Mouse (Mus musculus) spleen, postnatal 0 days (tissue): ENCODE results near the gene Vwa2. TPM values are rescaled to one million over a fixed set of nuclear protein-coding genes. Genes with fewer than 3 reads are reported as not detected.

ENCODE experiments used
- polyA plus RNA-seq: library from polyadenylated mRNA; unstranded; fragments of >200 nt; fragmentation: Nextera tagmentation; extraction: Ambion mirVana; gene quantifications from 2 replicates; pipeline ENCODE4 v1.2.1, GENCODE M21; 2015

Gene Vwa2
- 0.06 TPM in 2 replicates for polyA plus RNA-seq

DNA sequence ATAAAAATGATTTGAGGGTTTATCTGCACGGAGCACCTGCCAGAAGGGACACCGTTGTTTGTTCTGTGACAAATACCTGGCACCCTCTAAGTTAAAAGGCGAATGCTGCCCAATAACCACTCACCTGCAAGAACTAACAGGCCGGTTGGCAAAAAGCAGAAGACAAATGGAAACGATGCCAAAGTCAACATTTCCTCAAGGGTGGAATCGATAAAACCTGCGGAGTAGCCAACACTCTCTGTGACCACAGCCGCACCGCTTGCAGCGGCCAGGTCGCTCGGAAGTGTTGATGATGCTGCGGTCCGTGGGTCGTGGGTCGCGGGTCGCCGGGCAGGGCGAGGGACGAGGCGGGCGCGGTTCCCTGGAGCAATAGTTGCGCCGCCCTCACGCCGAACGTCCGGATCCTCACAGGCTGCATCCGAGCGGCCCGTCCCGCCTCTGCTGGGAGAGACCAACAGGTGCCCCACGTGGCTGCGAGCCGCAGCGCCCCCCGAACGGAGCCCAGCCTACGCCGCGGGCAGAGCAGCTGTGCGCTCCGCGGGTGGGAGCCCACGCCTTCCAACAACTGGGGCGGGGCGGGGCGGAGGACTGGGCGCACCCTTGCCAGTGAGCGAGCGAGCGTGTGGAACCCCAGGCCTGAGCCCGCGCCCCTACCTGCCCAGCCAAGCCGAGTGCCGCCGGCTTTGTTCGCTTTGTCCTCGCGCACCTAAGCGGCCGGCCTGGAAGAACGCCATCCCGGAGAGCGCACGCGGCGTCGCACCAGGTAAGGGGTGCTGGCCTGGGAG, at the start of gene Vwa2:
Vwa2 (plus strand) TSS at position 434 of the 785 bp plus-strand sequence.

DNA sequence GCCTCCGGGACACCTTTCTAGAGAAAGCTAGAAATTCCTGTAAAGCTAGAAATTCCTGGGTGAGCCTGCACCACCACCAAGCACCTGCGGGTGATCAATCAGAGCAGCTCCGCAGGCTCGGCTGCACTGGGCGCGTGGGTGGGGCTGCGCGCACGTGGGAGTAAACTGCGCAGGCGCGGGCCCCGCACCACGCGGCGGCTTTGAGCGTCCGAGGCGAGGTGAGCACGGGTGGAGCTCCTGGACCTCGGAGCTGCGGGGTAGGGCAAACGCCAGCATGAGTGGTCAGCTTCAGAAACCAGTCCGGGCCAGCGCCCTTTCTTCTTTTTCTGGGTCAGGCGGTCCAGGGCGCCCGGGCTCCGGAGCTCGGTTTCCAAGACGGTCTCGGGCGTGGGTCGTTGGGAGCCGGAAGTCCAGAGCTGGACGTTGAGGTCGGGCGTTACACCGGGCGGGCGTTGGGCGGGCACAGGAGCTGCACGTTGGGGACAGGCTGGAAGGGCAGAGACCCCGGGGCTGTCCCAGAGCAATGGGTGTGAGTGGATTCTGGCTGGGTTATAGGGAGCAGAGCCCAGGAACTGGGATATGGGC, 47.9 kb upstream of the Vwa2 start, which contains the start of gene Tdrd1:
Tdrd1 (plus strand) TSS at position 163 of the 585 bp plus-strand sequence.

Other genes starting within 250 kb of the Vwa2 start
- 0.71 and 0.78 TPM in 2 replicates for gene Adrb1, start 152.1 kb upstream of the Vwa2 start, polyA plus RNA-seq
- gene Ccdc186, start 52.1 kb upstream of the Vwa2 start, polyA plus RNA-seq = 8.8 and 10.1 TPM in 2 replicates
- gene Tdrd1, start 48.0 kb upstream of the Vwa2 start, polyA plus RNA-seq = 0.02 TPM in 1 of 2 replicates, not detected in the other
- 9.3 and 14.3 TPM in 2 replicates for gene Afap1l2, start 134.0 kb downstream of the Vwa2 start, polyA plus RNA-seq